Mouse (Mus musculus) forebrain, embryonic 11.5 days (tissue): ENCODE results near the gene Usp38. TPM values are rescaled to one million over a fixed set of nuclear protein-coding genes. Genes with fewer than 3 reads are reported as not detected.

Experiments used
- ATAC-seq: fragments of 200-750 bp; cut with Nextera tagmentation; replicated peaks from 2 replicates; pipeline ENCODE4 v1.8.0; 2017; ENCODE audit warnings: moderate TSS enrichment; ENCODE audit not compliant: low FRiP score
- DNase-seq: peaks from one replicate; pipeline ENCODE4 v3.0.0-alpha.2; 2017; ENCODE audit warnings: low spot score
- H3K27ac ChIP-seq: fragments of 300-500 bp; sonication (generic); 2 replicates; pipeline ENCODE4 v1.5.1; 2014; ENCODE audit warnings: low read depth, low read length
- H3K27me3 ChIP-seq: fragments of 300-500 bp; sonication (generic); 2 replicates; pipeline ENCODE4 v1.6.1; 2014; ENCODE audit warnings: mild to moderate bottlenecking, low read length, mixed read lengths; ENCODE audit not compliant: control insufficient read depth, insufficient read depth
- H3K36me3 ChIP-seq: fragments of 300-500 bp; sonication (generic); 2 replicates; pipeline ENCODE4 v1.6.1; 2014; ENCODE audit warnings: mild to moderate bottlenecking, low read length, moderate library complexity, mixed read lengths; ENCODE audit not compliant: control insufficient read depth, insufficient read depth
- H3K4me1 ChIP-seq: fragments of 300-500 bp; sonication (generic); replicated peaks from 2 replicates; pipeline ENCODE4 v1.6.1; 2014; ENCODE audit warnings: low read length, mixed read lengths; ENCODE audit not compliant: control insufficient read depth, insufficient read depth
- H3K4me2 ChIP-seq: fragments of 300-500 bp; sonication (generic); 2 replicates; pipeline ENCODE4 v1.6.1; 2014; ENCODE audit warnings: low read depth, mild to moderate bottlenecking, low read length, moderate library complexity, mixed read lengths; ENCODE audit not compliant: severe bottlenecking
- H3K4me3 ChIP-seq: fragments of 300-500 bp; sonication (generic); 2 replicates; pipeline ENCODE4 v1.5.1; 2014; ENCODE audit warnings: low read depth, low read length
- H3K9ac ChIP-seq: fragments of 300-500 bp; sonication (generic); 2 replicates; pipeline ENCODE4 v1.6.1; 2014; ENCODE audit warnings: low read length
- H3K9me3 ChIP-seq: fragments of 300-500 bp; sonication (generic); 2 replicates; pipeline ENCODE4 v1.6.1; 2016; ENCODE audit warnings: low read length, mixed read lengths; ENCODE audit not compliant: control insufficient read depth
- WGBS: fragments of 180-500 bp; shearing (Covaris S2); extraction: QIAGEN DNeasy Blood & Tissue Kit; methylation state at CpG from one replicate; pipeline ENCODE4 v1.1.7; 2014; 5-methylcytosine and 5-hydroxymethylcytosine counted together
- polyA plus RNA-seq: library from polyadenylated mRNA; unstranded; fragments of >200 nt; fragmentation: Nextera tagmentation; extraction: Ambion mirVana; gene quantifications from 2 replicates; pipeline ENCODE4 v1.2.1, GENCODE M21; 2014

Usp38 gene
- polyA plus RNA-seq, 1 experiment from 2014 or later: 32.1 TPM

GRCm38 (mm10) chr8:80957776-80958175 is 57.0 kb downstream of the Usp38 start:
- no peak overlapping the region for H3K4me3 ChIP-seq
- H3K27me3 ChIP-seq: no peaks in the 10 kb centered on the region
- H3K4me1 ChIP-seq: no peaks in the 10 kb centered on the region
- no peak for DNase-seq
- H3K36me3 ChIP-seq: no peaks in the 10 kb centered on the region
- H3K9ac ChIP-seq: no peak overlapping the region
- H3K9me3 ChIP-seq: no peaks in the 10 kb centered on the region
- WGBS: 68% methylated on average over 5 of the region's 5 CpGs
- no peak overlapping the region for H3K4me2 ChIP-seq
- H3K27ac ChIP-seq: no peak overlapping the region
- no peak for ATAC-seq

- Histone ChIP-seq H3K9me3 (no peaks in the 10 kb centered on the region), H3K4me1 (no peaks in the 10 kb centered on the region), H3K4me3 (no peak overlapping the region), H3K27ac (no peak overlapping the region), H3K9ac (no peak overlapping the region), H3K36me3 (no peaks in the 10 kb centered on the region), H3K27me3 (no peaks in the 10 kb centered on the region), H3K4me2 (no peak overlapping the region)
- WGBS: 93% methylated on average over 3 of the region's 3 CpGs
- ATAC-seq (no peak), DNase-seq (no peak)
These were observed 61.8 kb downstream of the Usp38 start for GRCm38 (mm10) chr8:80952973-80953372.

GRCm38 (mm10) chr8:80952235-80952915 is 62.4 kb downstream of the Usp38 start:
- Histone ChIP-seq H3K27me3 (no peaks in the 10 kb centered on the region), H3K4me1 (no peaks in the 10 kb centered on the region), H3K4me3 (no peak overlapping the region), H3K27ac (no peak overlapping the region), H3K9me3 (no peaks in the 10 kb centered on the region), H3K4me2 (no peak overlapping the region), H3K36me3 (no peaks in the 10 kb centered on the region), H3K9ac (no peak overlapping the region)
- ATAC-seq (no peak), DNase-seq (no peak)
- 54% methylated on average over 6 of the region's 6 CpGs for WGBS

GRCm38 (mm10) chr8:80948405-80949183 is 66.1 kb downstream of the Usp38 start:
- no peak overlapping the region for H3K9ac ChIP-seq
- no peaks in the 10 kb centered on the region for H3K4me1 ChIP-seq
- H3K4me3 ChIP-seq: no peak overlapping the region
- H3K36me3 ChIP-seq: no peaks in the 10 kb centered on the region
- H3K4me2 ChIP-seq: no peak overlapping the region
- ATAC-seq (no peak), DNase-seq (no peak)
- no peak overlapping the region for H3K27ac ChIP-seq
- H3K27me3 ChIP-seq: no peaks in the 10 kb centered on the region
- WGBS: 81% methylated on average over 7 of the region's 7 CpGs
- H3K9me3 ChIP-seq: no peaks in the 10 kb centered on the region

- ATAC-seq (no peak), DNase-seq (no peak)
- no peak overlapping the region for H3K4me3 ChIP-seq
- H3K9me3 ChIP-seq: no peaks in the 10 kb centered on the region
- H3K27ac ChIP-seq: no peak overlapping the region
- H3K27me3 ChIP-seq: no peaks in the 10 kb centered on the region
- H3K4me2 ChIP-seq: no peak overlapping the region
- no peaks in the 10 kb centered on the region for H3K4me1 ChIP-seq
- H3K36me3 ChIP-seq: no peaks in the 10 kb centered on the region
- H3K9ac ChIP-seq: no peak overlapping the region
- 84% methylated on average over 3 of the region's 3 CpGs for WGBS
These were observed 71.0 kb downstream of the Usp38 start for GRCm38 (mm10) chr8:80943742-80944141.

- H3K36me3 ChIP-seq: no peaks in the 10 kb centered on the region
- no peak overlapping the region for H3K27ac ChIP-seq
- no peaks in the 10 kb centered on the region for H3K9me3 ChIP-seq
- no peak overlapping the region for H3K9ac ChIP-seq
- no peak for DNase-seq
- 92% methylated on average over 3 of the region's 3 CpGs for WGBS
- no peaks in the 10 kb centered on the region for H3K27me3 ChIP-seq
- ATAC-seq: no peak
- H3K4me2 ChIP-seq: no peak overlapping the region
- H3K4me3 ChIP-seq: no peak overlapping the region
- H3K4me1 ChIP-seq: no peaks in the 10 kb centered on the region
These were observed 73.1 kb downstream of the Usp38 start for GRCm38 (mm10) chr8:80941621-80942020.

- no peak for DNase-seq
- no peak overlapping the region for H3K9ac ChIP-seq
- no peaks in the 10 kb centered on the region for H3K27me3 ChIP-seq
- no peaks in the 10 kb centered on the region for H3K36me3 ChIP-seq
- no peaks in the 10 kb centered on the region for H3K4me1 ChIP-seq
- no peak overlapping the region for H3K4me2 ChIP-seq
- ATAC-seq: no peak
- WGBS: 78% methylated on average over 15 of the region's 15 CpGs
- no peaks in the 10 kb centered on the region for H3K9me3 ChIP-seq
- H3K4me3 ChIP-seq: no peak overlapping the region
- no peak overlapping the region for H3K27ac ChIP-seq
These were observed 76.7 kb downstream of the Usp38 start for GRCm38 (mm10) chr8:80937814-80938650.
